Mouse (Mus musculus) kidney, adult 2 months (tissue): Measurements from ENCODE around the gene Pank2.

Experiments used
- CTCF ChIP-seq: fragments of 200-500 bp; conservative IDR thresholded peaks from 2 replicates; pipeline ENCODE4 v1.5.1; 2011; ENCODE audit warnings: low read depth, mild to moderate bottlenecking, control low read depth, low read length, moderate library complexity, mixed read lengths; ENCODE audit not compliant: insufficient read depth, insufficient read length
- POLR2A ChIP-seq: fragments of 200-500 bp; IDR thresholded peaks from one replicate; pipeline ENCODE4 v1.6.1; 2011; ENCODE audit warnings: low read depth, low read length, control low read depth

DNA sequence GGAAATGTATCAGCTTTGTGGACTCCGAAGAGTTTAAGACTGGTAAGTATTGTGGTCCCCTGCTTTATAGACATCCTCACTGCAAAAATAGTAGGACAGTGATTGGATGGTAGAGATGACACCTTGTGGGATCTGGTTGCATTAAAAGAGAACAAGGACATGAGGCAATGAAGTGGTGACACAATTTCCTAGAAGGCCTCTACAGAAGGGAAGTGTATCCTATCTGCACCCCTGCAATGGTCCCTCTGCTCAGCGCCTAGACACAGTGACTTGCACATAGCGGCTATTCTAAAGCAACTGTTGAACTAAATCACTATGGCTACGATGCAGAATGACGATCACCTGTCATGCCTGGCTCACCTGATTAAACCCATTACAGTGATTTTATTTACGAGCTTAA, 75.3 kb downstream of the Pank2 start:
- TF ChIP-seq CTCF: no peak
- no peak for TF ChIP-seq POLR2A
